Mouse (Mus musculus) cerebellum, adult (tissue): ENCODE measurements around the gene Ddx23.

Experiments
- ATAC-seq: cut with Nextera tagmentation; 2 replicates; pipeline ENCODE4 v1.9.2; 2017; ENCODE audit warnings: mild to moderate bottlenecking, moderate library complexity, mixed read lengths; ENCODE audit not compliant: insufficient number of reproducible peaks, low FRiP score, low TSS enrichment

The Ddx23 gene

GRCm38 (mm10) chr15:98662567-98663545 lies at the start of gene Ddx23:
Gene Ddx23, minus strand, starts transcription at chr15:98662894.
- peak; percentile 98 for ATAC-seq

DNA sequence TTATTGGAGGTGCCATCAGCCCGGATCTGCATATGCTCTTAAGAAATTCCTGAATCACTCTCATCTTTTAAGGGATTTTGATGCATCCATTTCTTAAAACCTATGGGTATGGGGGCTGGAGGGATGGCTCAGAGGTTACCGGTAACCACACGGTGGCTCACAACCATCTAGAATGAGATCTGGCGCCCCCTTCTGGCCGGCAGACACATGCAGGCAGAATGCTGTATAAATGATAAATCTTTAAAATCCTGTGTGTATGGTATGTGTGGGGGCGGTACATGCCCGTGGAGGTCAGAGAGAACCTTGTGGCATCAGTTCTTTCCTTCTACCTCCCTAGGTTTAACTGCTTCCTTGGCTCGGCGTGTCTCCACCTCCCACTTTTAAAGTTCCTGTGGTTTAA lies 47.7 kb upstream of the Ddx23 start:
- no peak for ATAC-seq

DNA sequence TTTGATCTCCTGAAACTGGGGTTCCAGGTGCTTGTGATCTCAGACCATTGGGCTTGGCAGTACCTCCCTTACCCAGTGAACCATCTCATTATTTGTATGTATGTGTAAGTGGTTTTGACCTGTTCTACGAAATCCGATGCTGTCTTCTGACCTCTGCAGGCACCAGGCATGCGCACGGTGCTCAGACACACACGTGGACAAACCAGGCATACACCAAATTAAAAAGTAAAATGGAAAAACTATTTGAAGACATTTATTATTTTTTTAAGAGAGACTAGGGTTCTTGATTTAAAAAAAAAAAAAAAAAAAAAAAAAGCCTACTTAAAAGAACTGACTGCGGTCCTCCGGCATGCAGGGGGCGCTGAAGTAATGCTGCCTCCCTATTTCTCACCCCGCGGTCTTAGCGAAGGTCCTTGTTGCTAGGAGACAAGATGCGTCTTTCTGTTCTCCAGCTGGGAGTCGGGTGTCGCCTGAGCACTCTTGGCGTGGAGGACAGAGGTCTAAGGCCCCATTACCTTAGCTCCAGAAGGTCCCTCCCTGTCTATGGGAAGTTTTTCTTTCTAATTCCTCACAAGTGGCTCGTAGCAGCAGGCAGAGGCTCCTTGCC lies 45.2 kb upstream of the Ddx23 start, which contains the start of gene Ccdc65:
TSS of gene Ccdc65 (plus strand) at position 442 of the 607 bp plus-strand sequence.
- ATAC-seq: peak; percentile 81; the same call in 1 of the 2 replicates

GRCm38 (mm10) chr15:98704312-98704711 lies 41.6 kb upstream of the Ddx23 start:
- no peak for ATAC-seq

- peak; percentile 82 for ATAC-seq
Observed at GRCm38 (mm10) chr15:98699190-98700105, 36.8 kb upstream of the Ddx23 start.

GRCm38 (mm10) chr15:98696216-98696615 lies 33.5 kb upstream of the Ddx23 start:
- no peak for ATAC-seq

DNA sequence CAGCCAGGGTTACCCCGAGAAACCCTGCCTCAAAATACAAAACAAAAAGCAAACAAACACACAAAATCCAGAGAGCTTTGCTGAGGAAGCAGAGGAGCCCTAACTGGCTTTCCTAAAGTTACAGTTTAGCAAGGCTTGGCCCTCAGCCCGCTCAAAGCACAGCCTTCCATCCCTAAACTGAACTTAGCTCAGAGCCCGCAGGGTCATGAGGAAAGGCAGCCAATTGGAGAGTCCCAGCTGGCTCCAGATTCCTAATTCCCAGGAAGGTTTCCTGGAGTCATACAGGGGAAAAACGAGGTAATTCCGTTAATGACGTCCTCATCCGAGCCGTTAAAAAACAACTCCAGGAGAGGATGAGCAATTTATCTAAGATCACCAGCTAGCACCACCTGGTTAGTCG lies 33.0 kb upstream of the Ddx23 start:
- ATAC-seq: no peak

DNA sequence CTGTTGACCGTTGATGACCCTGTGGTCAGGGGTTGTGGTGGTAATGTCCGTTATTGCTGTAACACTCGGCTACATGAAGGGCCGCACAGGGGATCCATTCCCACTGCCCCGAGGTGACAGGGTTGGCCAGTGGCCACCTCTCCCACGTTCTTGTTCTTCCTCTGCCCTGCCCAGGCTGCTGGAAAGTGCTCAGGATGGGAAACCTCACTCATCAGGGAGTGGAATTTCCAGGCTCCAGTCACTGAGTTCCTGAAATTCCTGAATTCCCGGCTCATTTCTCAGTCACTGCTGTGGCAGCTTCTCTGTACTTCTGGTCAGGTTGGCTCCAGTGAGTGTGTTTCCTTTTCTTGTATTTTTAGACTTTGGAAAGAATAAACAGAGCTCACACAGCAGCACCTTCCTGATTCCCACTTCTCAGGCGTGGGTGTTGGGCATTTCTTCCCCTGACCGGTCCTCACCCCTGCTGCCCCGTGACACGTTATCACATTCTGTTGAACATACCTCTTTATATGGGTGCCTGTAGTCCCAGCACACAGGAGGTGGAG lies 29.5 kb upstream of the Ddx23 start:
- ATAC-seq: no peak

DNA sequence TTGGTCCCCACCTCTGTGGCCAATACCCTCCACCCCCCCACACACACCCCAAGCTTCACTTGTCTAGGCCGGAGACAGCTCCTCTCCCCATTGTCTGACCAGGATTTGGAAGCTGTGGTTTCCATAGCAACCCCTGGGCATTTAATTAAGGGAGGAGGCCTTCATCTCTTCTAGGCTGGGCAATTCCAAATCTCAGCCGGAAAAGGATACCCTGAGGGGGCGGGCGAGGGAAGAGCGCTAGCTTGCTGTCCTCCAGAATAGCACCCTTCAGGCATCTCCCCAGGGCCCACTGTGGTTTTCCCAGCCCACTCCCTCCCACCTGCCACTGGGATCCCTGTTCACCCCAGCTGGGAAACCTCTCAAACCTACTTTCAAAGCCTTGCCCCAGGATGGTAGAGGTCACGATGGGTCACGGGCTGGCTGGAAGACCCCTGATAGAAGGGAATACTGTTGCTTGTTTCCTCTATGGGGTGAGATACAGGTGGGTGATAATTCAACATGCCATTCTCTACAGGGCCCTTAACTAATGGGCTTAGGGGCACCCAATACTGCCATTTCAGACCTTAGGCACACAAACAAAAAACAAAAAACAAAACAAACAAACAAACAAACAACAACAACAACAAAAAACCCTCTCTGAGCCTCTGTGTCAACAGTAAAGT lies 28.9 kb upstream of the Ddx23 start:
- ATAC-seq: no peak

DNA sequence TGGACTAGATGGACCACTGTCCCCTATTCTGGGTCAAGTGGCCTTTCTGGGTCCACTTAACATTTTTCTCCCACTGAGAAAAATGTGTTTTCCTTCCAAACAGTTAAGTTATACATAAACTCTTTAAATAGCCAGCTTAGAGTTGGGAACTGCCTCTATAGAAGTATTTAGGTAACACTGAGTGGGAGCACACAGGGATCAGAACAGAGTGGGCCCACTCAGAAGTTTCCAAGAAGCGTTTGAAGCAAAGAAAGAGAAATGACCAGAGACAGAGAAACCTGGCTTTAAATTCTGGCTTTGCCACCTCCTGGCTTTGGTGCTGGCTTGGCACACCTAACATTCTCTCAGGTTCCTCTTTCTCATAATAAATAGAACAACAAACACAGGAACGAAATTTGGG lies 27.0 kb upstream of the Ddx23 start:
- ATAC-seq: no peak

DNA sequence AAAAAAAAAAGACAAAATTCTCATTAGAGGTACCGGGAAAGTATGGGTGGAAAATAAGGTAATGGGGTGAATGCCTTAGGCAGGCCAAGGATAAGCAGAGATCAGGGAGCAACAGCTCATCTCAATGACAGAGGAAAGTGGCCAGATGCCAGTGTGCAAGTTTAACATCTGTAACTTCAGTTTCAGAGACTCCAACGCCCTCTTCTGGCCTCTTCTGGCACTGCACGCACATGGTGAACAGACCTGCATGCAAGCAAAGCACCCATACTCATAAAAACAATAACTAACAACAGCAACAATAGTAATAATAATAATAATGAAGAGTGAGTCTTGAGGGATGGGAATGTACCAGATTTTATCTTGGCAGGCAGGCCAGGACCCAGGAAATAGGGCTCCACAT lies 23.2 kb upstream of the Ddx23 start:
- ATAC-seq: no peak

DNA sequence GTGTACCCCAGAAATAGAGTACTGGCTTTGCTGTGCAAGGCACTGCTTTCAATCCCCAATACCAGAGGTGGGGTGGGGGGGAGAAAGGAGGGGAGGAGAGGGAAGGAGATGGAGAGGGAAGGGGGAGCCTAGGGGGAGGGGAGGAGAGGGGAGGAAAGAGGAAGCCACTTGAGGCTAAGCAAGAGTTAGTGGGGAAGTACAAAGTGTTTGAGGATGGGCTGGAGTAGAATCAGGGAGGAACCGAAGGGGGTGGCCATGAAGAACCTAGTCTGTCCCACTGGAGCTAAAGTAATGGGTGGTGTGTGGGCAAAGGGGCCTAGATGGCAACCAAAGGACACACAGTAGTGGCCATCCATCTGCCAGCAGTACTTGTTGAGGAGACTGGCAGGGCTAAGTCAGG lies 21.1 kb upstream of the Ddx23 start:
- ATAC-seq: no peak

GRCm38 (mm10) chr15:98683177-98683576 lies 20.5 kb upstream of the Ddx23 start:
- no peak for ATAC-seq

- no peak for ATAC-seq
Observed at GRCm38 (mm10) chr15:98681633-98682032, 18.9 kb upstream of the Ddx23 start.

- no peak for ATAC-seq
Observed at GRCm38 (mm10) chr15:98680660-98681059, 18.0 kb upstream of the Ddx23 start.

DNA sequence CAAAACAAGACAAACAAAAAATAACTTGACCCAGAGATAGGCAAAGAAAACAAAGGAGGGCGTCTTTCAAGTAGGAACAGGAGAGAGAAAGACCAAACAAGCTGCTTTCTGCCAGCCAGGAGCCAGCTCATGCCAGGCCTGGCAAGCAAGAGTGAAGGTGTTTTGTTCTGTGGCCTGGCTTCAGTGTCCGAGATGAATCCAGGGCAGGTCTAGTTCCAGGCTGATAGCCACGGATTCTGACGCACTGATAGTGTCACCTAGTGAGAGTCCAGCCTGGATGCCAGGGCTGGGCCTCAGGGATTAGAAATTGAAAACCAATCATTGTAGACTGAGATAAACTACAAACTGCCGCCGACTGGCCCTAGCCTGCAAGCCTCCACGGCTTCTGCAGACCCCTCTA lies 15.3 kb upstream of the Ddx23 start:
- no peak for ATAC-seq

DNA sequence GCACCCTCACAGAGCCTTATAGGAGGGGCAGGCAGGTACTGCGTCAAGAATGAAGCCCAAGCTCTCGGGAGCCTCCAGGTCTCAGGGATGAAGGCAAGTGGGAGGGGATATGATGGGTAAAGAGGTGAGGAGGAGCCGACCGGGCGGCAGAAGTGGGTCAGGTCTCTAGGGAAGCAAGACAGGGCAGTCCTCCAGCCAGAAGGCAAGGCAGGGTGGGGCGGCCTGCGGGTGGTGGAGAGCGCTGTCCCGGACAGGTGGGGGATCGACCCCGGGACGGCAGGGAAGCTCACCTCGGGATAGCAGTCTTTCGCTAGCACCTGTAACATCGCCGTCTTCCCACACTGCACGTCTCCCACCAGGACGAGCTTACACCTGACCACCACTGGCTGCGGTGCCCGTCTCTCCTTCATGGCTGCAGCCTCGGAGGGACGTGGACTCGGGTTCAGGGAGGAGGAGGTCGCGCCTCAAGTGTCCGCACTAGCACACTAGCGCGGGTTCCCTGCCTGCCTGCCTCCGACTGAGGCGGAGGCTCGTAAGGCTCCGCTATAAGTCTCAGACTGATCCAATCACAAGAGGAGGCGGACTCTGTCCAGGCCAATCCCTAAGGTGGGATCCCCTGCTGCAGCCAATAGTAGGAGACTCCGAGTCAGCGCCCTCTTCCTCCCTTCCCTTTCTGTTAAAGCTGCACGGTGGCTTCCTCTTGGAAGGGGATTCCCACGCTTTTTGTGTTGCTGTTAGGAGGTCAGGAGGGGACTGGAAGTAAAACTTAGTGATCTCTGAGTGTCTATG lies 14.4 kb upstream of the Ddx23 start, which contains the start of gene Rnd1:
TSS of gene Rnd1 (minus strand) at position 522 of the 789 bp plus-strand sequence.
- peak; percentile 98 for ATAC-seq

DNA sequence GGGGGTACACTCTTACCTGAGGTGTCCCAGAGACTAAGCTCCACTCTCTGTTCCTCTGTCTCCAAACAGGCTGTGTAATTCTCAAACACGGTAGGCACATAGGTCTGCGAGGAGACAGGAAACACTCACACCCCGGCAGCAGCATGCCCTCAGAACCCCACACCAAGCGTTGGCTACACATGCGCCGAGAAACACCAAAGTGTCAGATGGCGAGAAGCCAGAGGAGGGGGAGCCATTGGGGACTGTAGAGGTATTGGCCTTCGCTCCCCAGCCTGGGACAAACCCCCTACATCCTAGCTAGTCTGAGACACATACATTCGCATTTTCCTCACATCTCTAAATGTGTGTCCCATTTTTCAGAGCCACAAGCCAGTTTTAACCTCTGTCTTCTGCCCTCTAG lies 13.8 kb upstream of the Ddx23 start:
- ATAC-seq: no peak
